Mouse (Mus musculus) adrenal gland, postnatal 25 days (tissue): ENCODE data around the gene Ddx49. TPM values are rescaled to one million over a fixed set of nuclear protein-coding genes. Genes with fewer than 3 reads are reported as not detected.
A peak's percentile ranks its signal among the peaks of the same experiment; 100 is the strongest.

Experiments used
- DNase-seq: peaks from one replicate; pipeline ENCODE4 v3.0.0; 2021; ENCODE audit warnings: mixed read lengths
- total RNA-seq: library from RNA; stranded (reverse); gene quantifications from 2 replicates; pipeline ENCODE4 v1.2.3, GENCODE M21; 2021

The Ddx49 gene
- total RNA-seq, 1 experiment from 2014 or later = 64.7 TPM

GRCm38 (mm10) chr8:70259043-70259442 lies 43.2 kb downstream of the Ddx49 start:
- no peak for DNase-seq

- no peak for DNase-seq
Measured at GRCm38 (mm10) chr8:70258600-70258999, 43.7 kb downstream of the Ddx49 start.

- no peak for DNase-seq
Measured at GRCm38 (mm10) chr8:70257456-70257855, 44.8 kb downstream of the Ddx49 start.

- no peak for DNase-seq
Measured at GRCm38 (mm10) chr8:70254628-70255027, 47.7 kb downstream of the Ddx49 start.

GRCm38 (mm10) chr8:70247841-70248240 lies 54.4 kb downstream of the Ddx49 start:
- no peak for DNase-seq

- DNase-seq = peak; percentile 43
Measured at GRCm38 (mm10) chr8:70246622-70247021, 55.7 kb downstream of the Ddx49 start.

Other genes with a start within 250 kb of the Ddx49 start
- 0.43 and 1.9 TPM in 2 replicates for gene Tm6sf2, start 229.6 kb downstream of the Ddx49 start, total RNA-seq
- gene Hapln4, start 219.0 kb downstream of the Ddx49 start, total RNA-seq = 0.12 and 0.43 TPM in 2 replicates
- 0.29 and 0.30 TPM in 2 replicates for gene Ncan, start 181.6 kb downstream of the Ddx49 start, total RNA-seq
- 21.1 and 21.3 TPM in 2 replicates for gene Nr2c2ap, start 171.2 kb downstream of the Ddx49 start, total RNA-seq
- gene Rfxank, start 163.3 kb downstream of the Ddx49 start, total RNA-seq = 14.6 and 17.6 TPM in 2 replicates
- gene Borcs8, start 163.0 kb downstream of the Ddx49 start, total RNA-seq = 70.3 and 71.8 TPM in 2 replicates
- gene Mef2b, start 162.8 kb downstream of the Ddx49 start, total RNA-seq = 0.79 TPM in 1 of 2 replicates, not detected in the other
- 55.6 and 76.6 TPM in 2 replicates for gene Tmem161a, start 130.1 kb downstream of the Ddx49 start, total RNA-seq
- 57.7 and 65.6 TPM in 2 replicates for gene Slc25a42, start 90.2 kb downstream of the Ddx49 start, total RNA-seq
- 45.2 and 50.7 TPM in 2 replicates for gene Sugp2, start 68.3 kb downstream of the Ddx49 start, total RNA-seq
- gene Armc6, start 68.0 kb downstream of the Ddx49 start, total RNA-seq = 11.3 and 20.8 TPM in 2 replicates
- 20.2 and 23.0 TPM in 2 replicates for gene Homer3, start 19.7 kb downstream of the Ddx49 start, total RNA-seq
- 184 and 238 TPM in 2 replicates for gene Cope, start within 50 bp of the Ddx49 start, total RNA-seq
- gene Cers1, start 13.3 kb upstream of the Ddx49 start, total RNA-seq = 2.9 and 3.4 TPM in 2 replicates
- gene Gdf1, start 27.3 kb upstream of the Ddx49 start, total RNA-seq = 2.0 TPM in 1 of 2 replicates, not detected in the other
- gene Upf1, start 50.8 kb upstream of the Ddx49 start, total RNA-seq = 71.3 and 76.9 TPM in 2 replicates
- 0.27 TPM in 1 of 2 replicates, not detected in the other for gene Comp, start 71.1 kb upstream of the Ddx49 start, total RNA-seq
- gene Crtc1, start 137.1 kb upstream of the Ddx49 start, total RNA-seq = 23.9 and 28.8 TPM in 2 replicates
- 22.3 and 24.9 TPM in 2 replicates for gene Klhl26, start 174.5 kb upstream of the Ddx49 start, total RNA-seq
- 10.1 and 10.2 TPM in 2 replicates for gene Tmem59l, start 184.9 kb upstream of the Ddx49 start, total RNA-seq
- gene Crlf1, start 190.7 kb upstream of the Ddx49 start, total RNA-seq = 0.18 TPM in 1 of 2 replicates, not detected in the other
- 141 and 158 TPM in 2 replicates for gene Rex1bd, start 204.3 kb upstream of the Ddx49 start, total RNA-seq
- gene Uba52, start 208.3 kb upstream of the Ddx49 start, total RNA-seq = 1,380 and 1,587 TPM in 2 replicates
- gene Fkbp8, start 225.2 kb upstream of the Ddx49 start, total RNA-seq = 361 and 404 TPM in 2 replicates
- gene Kxd1, start 225.5 kb upstream of the Ddx49 start, total RNA-seq = 68.9 and 85.4 TPM in 2 replicates
- 24.3 and 29.8 TPM in 2 replicates for gene Ell, start 237.0 kb upstream of the Ddx49 start, total RNA-seq